Mouse (Mus musculus): ENCODE measurements around the gene Timeless. TPM values are rescaled to one million over a fixed set of nuclear protein-coding genes. Genes with fewer than 3 reads are reported as not detected.
"Not testable (repeated sequence)": the region's sequence is repeated elsewhere in the genome, so short reads cannot be mapped to it uniquely, and the experiment has no call there.

Timeless gene
- polyA plus RNA-seq, 1 experiment from 2014 or later: 23.6 TPM

DNA sequence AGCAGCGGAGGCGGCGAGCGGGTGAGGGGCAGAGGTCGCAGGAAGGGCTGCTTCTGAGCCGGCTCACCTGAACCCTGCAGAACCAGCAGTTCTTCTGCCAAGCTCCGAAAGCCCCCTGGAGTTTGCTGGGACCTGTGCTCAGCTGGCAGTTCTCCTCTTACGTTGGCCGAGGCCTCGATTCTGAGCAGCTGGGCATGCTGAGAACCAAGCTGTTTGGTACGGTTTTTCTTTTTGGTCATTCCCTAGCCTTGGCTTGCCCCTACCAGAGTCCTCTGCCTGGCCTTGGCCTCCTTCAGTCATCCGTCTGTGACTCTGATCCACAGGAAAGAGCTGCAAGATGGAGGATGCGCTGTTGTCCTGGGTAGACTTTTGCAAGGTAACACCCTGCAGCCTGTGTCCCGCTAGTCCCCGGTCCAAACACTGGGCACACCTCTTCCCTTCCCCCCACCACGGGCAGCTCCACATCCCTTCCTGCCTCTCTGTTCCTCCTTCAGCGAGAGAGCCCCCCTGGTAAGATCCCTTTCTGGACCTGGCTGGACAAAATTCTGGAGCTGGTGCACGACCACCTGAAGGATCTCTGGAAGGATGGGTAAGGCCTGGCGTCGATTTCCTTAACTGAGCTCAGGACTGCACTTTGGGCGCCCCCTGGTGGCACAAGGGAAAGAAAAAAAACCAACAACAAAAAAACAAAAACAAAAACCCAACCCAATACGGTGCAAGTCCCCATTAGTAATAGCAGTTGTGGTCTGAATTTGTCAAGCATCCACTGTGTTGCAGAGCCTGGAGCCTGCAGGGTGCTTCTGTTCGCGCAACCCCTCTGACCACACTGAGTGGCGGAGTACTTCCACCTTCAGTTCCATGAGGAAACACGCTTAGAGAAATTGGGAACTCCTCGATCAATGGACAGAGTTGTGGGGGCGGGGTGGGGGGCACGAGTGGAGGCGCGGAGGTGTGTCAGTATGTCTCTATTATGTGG is 52.0 kb downstream of the Timeless start:
- H3K4me1 ChIP-seq (ENCODE audit: control insufficient read depth, low read depth, low read length): no peaks in the 10 kb centered on the region; the same call in 1 of the 2 replicates
- H3K4me2 ChIP-seq (ENCODE audit: low read depth, low read length): no peak overlapping the region
- no peak overlapping the region for H3K4me3 ChIP-seq (ENCODE audit: low read depth, low read length)
- no peaks in the 10 kb centered on the region for H3K9me3 ChIP-seq (replicated peaks; ENCODE audit: control insufficient read depth, low read length)
- no peak overlapping the region for H3K9ac ChIP-seq (ENCODE audit: low read depth, low read length)
- peak; percentile 35; the same call in 1 of the 2 replicates for ATAC-seq (ENCODE audit: low read depth)
- 62% methylated on average over 31 of the region's 31 CpGs for WGBS (ENCODE audit: insufficient replicate concordance)
- H3K36me3 ChIP-seq (ENCODE audit: control insufficient read depth, insufficient read depth): peaks cover 35% of the 10 kb centered on the region
- H3K27ac ChIP-seq (ENCODE audit: low read length): no peak overlapping the region
- no peaks in the 10 kb centered on the region for H3K27me3 ChIP-seq (ENCODE audit: control insufficient read depth, insufficient read depth, low read depth, low read length)

- not testable (repeated sequence) for H3K9me3 ChIP-seq (replicated peaks; ENCODE audit: control insufficient read depth, low read length); H3K4me2 ChIP-seq (ENCODE audit: low read depth, low read length); H3K4me3 ChIP-seq (ENCODE audit: low read depth, low read length); H3K9ac ChIP-seq (ENCODE audit: low read depth, low read length); H3K4me1 ChIP-seq (ENCODE audit: control insufficient read depth, low read depth, low read length); H3K27ac ChIP-seq (ENCODE audit: low read length); H3K27me3 ChIP-seq (ENCODE audit: control insufficient read depth, insufficient read depth, low read depth, low read length); ATAC-seq (ENCODE audit: low read depth); H3K36me3 ChIP-seq (ENCODE audit: control insufficient read depth, insufficient read depth)
- WGBS (ENCODE audit: insufficient replicate concordance): 75% methylated on average over 1 of the region's 1 CpGs
Measured at GRCm38 (mm10) chr10:128290594-128290993, 58.7 kb downstream of the Timeless start.

DNA sequence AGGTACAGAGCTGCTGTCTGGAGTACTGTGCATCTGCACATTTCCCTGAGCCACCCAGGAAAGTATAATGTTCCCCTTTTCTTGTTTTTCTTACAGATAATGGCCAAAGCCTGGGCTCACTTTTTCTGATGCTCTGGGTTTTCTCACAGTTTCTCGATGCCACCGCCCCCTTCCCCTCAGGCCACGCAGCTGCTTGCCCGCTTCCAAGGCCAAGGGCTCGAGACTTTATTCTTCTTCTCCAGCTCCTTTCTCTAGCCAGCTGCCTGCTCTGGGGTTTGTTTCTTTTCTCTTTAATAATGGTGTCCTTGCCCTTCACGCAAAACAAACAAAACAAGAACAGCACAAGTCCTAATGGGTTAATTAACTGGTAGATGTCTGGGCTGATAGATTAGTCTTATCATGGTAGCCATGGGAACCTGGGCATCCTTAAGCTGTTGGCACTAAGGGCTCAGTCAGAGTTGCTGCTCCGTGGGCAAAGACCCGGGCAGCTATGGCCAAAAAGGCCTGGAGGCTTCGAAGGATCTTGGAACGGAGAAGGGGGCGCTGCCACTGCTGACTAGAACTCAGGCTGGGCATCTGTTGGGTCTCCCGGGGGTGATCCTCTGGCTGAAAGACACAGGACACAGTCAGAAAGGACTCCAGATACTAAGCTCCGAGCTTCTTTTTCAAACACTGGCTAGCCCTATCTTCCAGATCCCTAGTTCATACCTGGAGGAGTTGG is 64.7 kb downstream of the Timeless start:
- no peaks in the 10 kb centered on the region for H3K27me3 ChIP-seq (ENCODE audit: control insufficient read depth, insufficient read depth, low read depth, low read length)
- H3K4me2 ChIP-seq (ENCODE audit: low read depth, low read length): no peak overlapping the region
- H3K27ac ChIP-seq (ENCODE audit: low read length): no peak overlapping the region
- peaks cover 5% of the 10 kb centered on the region for H3K4me1 ChIP-seq (ENCODE audit: control insufficient read depth, low read depth, low read length)
- H3K9ac ChIP-seq (ENCODE audit: low read depth, low read length): no peak overlapping the region
- no peak overlapping the region for H3K4me3 ChIP-seq (ENCODE audit: low read depth, low read length)
- H3K9me3 ChIP-seq (replicated peaks; ENCODE audit: control insufficient read depth, low read length): no peaks in the 10 kb centered on the region
- no peak for ATAC-seq (ENCODE audit: low read depth)
- WGBS (ENCODE audit: insufficient replicate concordance): 70% methylated on average over 13 of the region's 13 CpGs
- H3K36me3 ChIP-seq (ENCODE audit: control insufficient read depth, insufficient read depth): peaks cover 3% of the 10 kb centered on the region; the same call in 1 of the 2 replicates

GRCm38 (mm10) chr10:128297221-128297620 is 65.4 kb downstream of the Timeless start:
- Histone ChIP-seq H3K36me3 (ENCODE audit: control insufficient read depth, insufficient read depth) (no peaks in the 10 kb centered on the region), H3K27ac (ENCODE audit: low read length) (no peak overlapping the region), H3K4me1 (ENCODE audit: control insufficient read depth, low read depth, low read length) (peaks cover 7% of the 10 kb centered on the region), H3K4me2 (ENCODE audit: low read depth, low read length) (no peak overlapping the region), H3K4me3 (ENCODE audit: low read depth, low read length) (no peak overlapping the region), H3K9ac (ENCODE audit: low read depth, low read length) (no peak overlapping the region), H3K27me3 (ENCODE audit: control insufficient read depth, insufficient read depth, low read depth, low read length) (no peaks in the 10 kb centered on the region), H3K9me3 (replicated peaks; ENCODE audit: control insufficient read depth, low read length) (no peaks in the 10 kb centered on the region)
- no peak for ATAC-seq (ENCODE audit: low read depth)
- 65% methylated on average over 4 of the region's 4 CpGs for WGBS (ENCODE audit: insufficient replicate concordance)

DNA sequence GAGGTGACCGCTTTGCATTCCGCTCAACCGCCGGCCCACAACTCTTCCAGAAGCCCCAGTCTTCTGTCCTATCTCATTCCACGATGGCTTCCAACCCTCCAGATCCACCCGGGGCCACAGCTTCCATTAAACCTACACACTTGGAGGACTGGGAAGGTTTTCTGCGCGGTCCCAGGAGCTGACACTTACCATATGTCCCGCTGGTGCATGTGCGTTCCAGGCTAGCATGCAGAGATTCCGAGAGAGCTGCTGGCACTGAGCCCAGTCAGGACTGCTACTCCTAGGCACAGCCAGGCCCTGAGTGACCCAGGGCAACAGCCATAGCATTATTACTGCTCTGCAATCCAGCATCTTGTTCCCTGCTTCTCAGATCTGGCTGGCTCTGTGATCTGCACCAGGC is 65.8 kb downstream of the Timeless start:
- H3K4me1 ChIP-seq (ENCODE audit: control insufficient read depth, low read depth, low read length): peaks cover 11% of the 10 kb centered on the region
- no peaks in the 10 kb centered on the region for H3K27me3 ChIP-seq (ENCODE audit: control insufficient read depth, insufficient read depth, low read depth, low read length)
- no peak overlapping the region for H3K27ac ChIP-seq (ENCODE audit: low read length)
- no peaks in the 10 kb centered on the region for H3K36me3 ChIP-seq (ENCODE audit: control insufficient read depth, insufficient read depth)
- 76% methylated on average over 11 of the region's 11 CpGs for WGBS (ENCODE audit: insufficient replicate concordance)
- ATAC-seq (ENCODE audit: low read depth): peak; percentile 33; the same call in 1 of the 2 replicates
- H3K9me3 ChIP-seq (replicated peaks; ENCODE audit: control insufficient read depth, low read length): no peaks in the 10 kb centered on the region
- H3K4me2 ChIP-seq (ENCODE audit: low read depth, low read length): no peak overlapping the region
- H3K9ac ChIP-seq (ENCODE audit: low read depth, low read length): no peak overlapping the region
- H3K4me3 ChIP-seq (ENCODE audit: low read depth, low read length): no peak overlapping the region

GRCm38 (mm10) chr10:128298243-128298642 is 66.4 kb downstream of the Timeless start:
- Histone ChIP-seq H3K4me2 (ENCODE audit: low read depth, low read length) (no peak overlapping the region), H3K4me1 (ENCODE audit: control insufficient read depth, low read depth, low read length) (peaks cover 12% of the 10 kb centered on the region), H3K27ac (ENCODE audit: low read length) (0 out of 2 replicates have a peak overlapping the region, but pooled peaks have one; percentile 35), H3K27me3 (ENCODE audit: control insufficient read depth, insufficient read depth, low read depth, low read length) (no peaks in the 10 kb centered on the region), H3K36me3 (ENCODE audit: control insufficient read depth, insufficient read depth) (no peaks in the 10 kb centered on the region), H3K9ac (ENCODE audit: low read depth, low read length) (no peak overlapping the region), H3K9me3 (replicated peaks; ENCODE audit: control insufficient read depth, low read length) (no peaks in the 10 kb centered on the region), H3K4me3 (ENCODE audit: low read depth, low read length) (no peak overlapping the region)
- ATAC-seq (ENCODE audit: low read depth): no peak
- WGBS (ENCODE audit: insufficient replicate concordance): 36% methylated on average over 6 of the region's 6 CpGs

- Histone ChIP-seq H3K27ac (ENCODE audit: low read length) (0 out of 2 replicates have a peak within 1 kb of the TSS, but pooled peaks have one; percentile 35), H3K27me3 (ENCODE audit: control insufficient read depth, insufficient read depth, low read depth, low read length) (no peaks in the 10 kb centered on the region), H3K4me1 (ENCODE audit: control insufficient read depth, low read depth, low read length) (peaks cover 12% of the 10 kb centered on the region), H3K9ac (ENCODE audit: low read depth, low read length) (no peak within 1 kb of the TSS), H3K9me3 (replicated peaks; ENCODE audit: control insufficient read depth, low read length) (no peaks in the 10 kb centered on the region), H3K4me2 (ENCODE audit: low read depth, low read length) (no peak within 1 kb of the TSS), H3K36me3 (ENCODE audit: control insufficient read depth, insufficient read depth) (no peaks in the 10 kb centered on the region), H3K4me3 (ENCODE audit: low read depth, low read length) (no peak within 1 kb of the TSS)
- WGBS (ENCODE audit: insufficient replicate concordance): 63% methylated on average over 11 of the region's 11 CpGs
- ATAC-seq (ENCODE audit: low read depth): no peak
Measured at GRCm38 (mm10) chr10:128298702-128299171, 66.9 kb downstream of the Timeless start, which contains the start of gene Il23a. Gene Il23a, minus strand, starts transcription at chr10:128298752.

DNA sequence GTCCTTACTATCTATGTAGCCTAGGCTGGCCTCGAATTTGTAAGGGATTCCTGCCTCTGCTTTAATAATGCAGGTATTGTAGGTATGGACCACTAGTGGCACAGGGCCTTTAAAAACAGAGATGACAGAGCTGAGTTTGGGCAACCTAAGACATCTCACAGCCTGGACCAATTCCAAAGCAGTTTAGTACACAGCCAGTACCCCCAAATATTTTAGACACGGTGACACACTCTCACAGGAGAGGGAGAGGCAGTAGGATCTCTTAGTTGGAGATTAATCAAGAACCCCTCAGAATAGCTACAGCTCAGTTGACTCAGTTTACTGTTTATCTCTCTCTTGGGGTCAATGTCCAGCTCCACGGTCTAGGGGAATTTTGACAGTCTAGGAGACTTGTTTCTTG is 70.5 kb downstream of the Timeless start:
- Histone ChIP-seq H3K9me3 (replicated peaks; ENCODE audit: control insufficient read depth, low read length) (no peaks in the 10 kb centered on the region), H3K27ac (ENCODE audit: low read length) (peak overlapping the region; percentile 91), H3K4me3 (ENCODE audit: low read depth, low read length) (peak overlapping the region; percentile 80), H3K4me1 (ENCODE audit: control insufficient read depth, low read depth, low read length) (peaks cover 20% of the 10 kb centered on the region), H3K9ac (ENCODE audit: low read depth, low read length) (peak overlapping the region; percentile 84), H3K36me3 (ENCODE audit: control insufficient read depth, insufficient read depth) (no peaks in the 10 kb centered on the region), H3K4me2 (ENCODE audit: low read depth, low read length) (peak overlapping the region; percentile 78), H3K27me3 (ENCODE audit: control insufficient read depth, insufficient read depth, low read depth, low read length) (no peaks in the 10 kb centered on the region)
- 20% methylated on average over 3 of the region's 3 CpGs for WGBS (ENCODE audit: insufficient replicate concordance)
- ATAC-seq (ENCODE audit: low read depth): no peak
